Mouse (Mus musculus) heart, adult 2 months (tissue): Measurements from ENCODE around the gene Rpl22.

Source experiments
- CTCF ChIP-seq: fragments of 200-600 bp; IDR thresholded peaks from 2 replicates; pipeline ENCODE4 v1.8.1; 2022; ENCODE audit warnings: antibody characterized with exemption, mild to moderate bottlenecking, moderate library complexity
- POLR2A ChIP-seq: fragments of 200-500 bp; IDR thresholded peaks from 2 replicates; pipeline ENCODE4 v1.6.1; 2011; ENCODE audit warnings: mild to moderate bottlenecking, low read depth, low read length, control low read depth; ENCODE audit not compliant: insufficient read depth

DNA sequence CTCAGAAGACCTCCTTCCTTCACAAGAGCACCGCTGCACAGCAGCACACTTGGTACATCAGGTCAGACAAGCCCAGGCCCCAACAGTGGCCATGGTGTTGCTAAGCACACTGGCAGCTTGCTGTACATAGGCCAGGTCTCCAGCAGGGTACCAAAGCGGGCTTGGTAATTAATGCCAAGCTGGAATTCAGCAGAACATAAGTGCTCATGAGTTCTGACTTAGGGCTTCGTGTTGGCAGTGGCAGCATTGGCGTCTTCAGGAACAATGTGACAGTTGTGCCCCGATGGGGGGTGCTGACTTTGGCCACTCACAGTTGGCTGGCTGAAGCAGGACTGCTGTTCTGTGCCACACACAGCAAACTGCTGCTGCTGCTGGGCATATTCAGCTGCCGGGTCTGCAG, 20.9 kb upstream of the Rpl22 start:
- TF ChIP-seq CTCF (no peak), POLR2A (no peak)
